Mouse (Mus musculus): ENCODE results near the gene Zfp619. TPM values are rescaled to one million over a fixed set of nuclear protein-coding genes. Genes with fewer than 3 reads are reported as not detected.
A peak's percentile ranks its signal among the peaks of the same experiment; 100 is the strongest.

The Zfp619 gene
- 2.2 and 2.4 TPM in 2 replicates for polyA plus RNA-seq (2015; fragmentation: Nextera tagmentation; extraction: Ambion mirVana)

- H3K4me3 ChIP-seq = peak within 1 kb of the TSS; percentile 60
- peak; percentile 99 for ATAC-seq (ENCODE audit: low FRiP score, low read depth)
- no peaks in the 10 kb centered on the region for H3K4me1 ChIP-seq
- H3K27ac ChIP-seq = peak within 1 kb of the TSS; percentile 97
- no peaks in the 10 kb centered on the region for H3K27me3 ChIP-seq
- peak within 1 kb of the TSS; percentile 62 for H3K4me2 ChIP-seq (replicated peaks)
- H3K9me3 ChIP-seq = peaks cover 6% of the 10 kb centered on the region; the same call in 1 of the 2 replicates
- under 1% methylated on average over 43 of the region's 43 CpGs for WGBS
- H3K36me3 ChIP-seq = no peaks in the 10 kb centered on the region
- peak within 1 kb of the TSS; percentile 80 for H3K9ac ChIP-seq
Measured at GRCm38 (mm10) chr7:39517616-39518177, at the start of gene Zfp619. Gene Zfp619 (plus strand): TSS chr7:39517766.

GRCm38 (mm10) chr7:39479013-39479412 is 38.6 kb upstream of the Zfp619 start:
- WGBS = 92% methylated on average over 2 of the region's 2 CpGs
- Histone ChIP-seq H3K9me3 (peaks cover 11% of the 10 kb centered on the region), H3K4me1 (no peaks in the 10 kb centered on the region), H3K27me3 (no peaks in the 10 kb centered on the region), H3K9ac (no peak overlapping the region), H3K27ac (no peak overlapping the region), H3K4me2 (replicated peaks) (no peak overlapping the region), H3K4me3 (no peak overlapping the region), H3K36me3 (peaks cover 36% of the 10 kb centered on the region)
- no peak for ATAC-seq (ENCODE audit: low FRiP score, low read depth)

- Histone ChIP-seq H3K27ac (no peak overlapping the region), H3K4me3 (no peak overlapping the region), H3K36me3 (no peaks in the 10 kb centered on the region), H3K27me3 (no peaks in the 10 kb centered on the region), H3K4me1 (no peaks in the 10 kb centered on the region), H3K9ac (no peak overlapping the region), H3K9me3 (no peaks in the 10 kb centered on the region), H3K4me2 (replicated peaks) (no peak overlapping the region)
- 55% methylated on average over 6 of the region's 6 CpGs for WGBS
- no peak for ATAC-seq (ENCODE audit: low FRiP score, low read depth)
Measured at GRCm38 (mm10) chr7:39484384-39484783, 33.2 kb upstream of the Zfp619 start.

GRCm38 (mm10) chr7:39487159-39487853 is 30.3 kb upstream of the Zfp619 start:
- H3K36me3 ChIP-seq = no peaks in the 10 kb centered on the region
- H3K27me3 ChIP-seq = no peaks in the 10 kb centered on the region
- no peaks in the 10 kb centered on the region for H3K4me1 ChIP-seq
- H3K9me3 ChIP-seq = no peaks in the 10 kb centered on the region
- peak; percentile 92 for ATAC-seq (ENCODE audit: low FRiP score, low read depth)
- H3K27ac ChIP-seq = no peak overlapping the region; the same call in 1 of the 2 replicates
- H3K4me3 ChIP-seq = peak overlapping the region; percentile 60
- 20% methylated on average over 20 of the region's 23 CpGs for WGBS
- H3K9ac ChIP-seq = peak overlapping the region; percentile 80
- H3K4me2 ChIP-seq (replicated peaks) = peak overlapping the region; percentile 69

DNA sequence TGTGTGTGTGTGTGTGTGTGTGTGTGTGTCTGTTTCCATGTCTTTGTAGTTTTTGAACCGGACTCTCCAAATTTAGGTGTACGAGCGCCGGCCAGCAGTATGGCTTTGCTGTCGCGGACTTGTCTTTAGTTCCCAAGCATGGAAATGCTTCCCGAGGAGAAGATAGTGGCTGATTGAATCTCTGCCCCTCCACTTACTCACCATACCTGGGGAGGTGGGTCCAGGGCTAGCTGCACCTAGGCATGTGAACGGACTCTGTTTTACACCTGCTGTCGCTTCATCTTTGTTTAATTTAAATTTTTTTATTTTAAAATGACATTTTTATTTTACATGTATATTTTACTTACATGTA is 29.7 kb upstream of the Zfp619 start:
- Histone ChIP-seq H3K4me3 (peak overlapping the region; percentile 60), H3K36me3 (no peaks in the 10 kb centered on the region), H3K27me3 (no peaks in the 10 kb centered on the region), H3K27ac (no peak overlapping the region), H3K9me3 (no peaks in the 10 kb centered on the region), H3K4me2 (replicated peaks) (peak overlapping the region; percentile 69), H3K9ac (peak overlapping the region; percentile 80), H3K4me1 (no peaks in the 10 kb centered on the region)
- 35% methylated on average over 9 of the region's 9 CpGs for WGBS
- ATAC-seq (ENCODE audit: low FRiP score, low read depth) = no peak

GRCm38 (mm10) chr7:39494646-39495045 is 22.9 kb upstream of the Zfp619 start:
- peaks cover 43% of the 10 kb centered on the region for H3K36me3 ChIP-seq
- H3K9ac ChIP-seq = no peak overlapping the region
- no peak for ATAC-seq (ENCODE audit: low FRiP score, low read depth)
- peaks cover 22% of the 10 kb centered on the region for H3K9me3 ChIP-seq
- WGBS = 85% methylated on average over 3 of the region's 3 CpGs
- no peak overlapping the region for H3K4me3 ChIP-seq
- no peak overlapping the region for H3K27ac ChIP-seq
- H3K27me3 ChIP-seq = no peaks in the 10 kb centered on the region
- H3K4me2 ChIP-seq (replicated peaks) = no peak overlapping the region
- no peaks in the 10 kb centered on the region for H3K4me1 ChIP-seq

DNA sequence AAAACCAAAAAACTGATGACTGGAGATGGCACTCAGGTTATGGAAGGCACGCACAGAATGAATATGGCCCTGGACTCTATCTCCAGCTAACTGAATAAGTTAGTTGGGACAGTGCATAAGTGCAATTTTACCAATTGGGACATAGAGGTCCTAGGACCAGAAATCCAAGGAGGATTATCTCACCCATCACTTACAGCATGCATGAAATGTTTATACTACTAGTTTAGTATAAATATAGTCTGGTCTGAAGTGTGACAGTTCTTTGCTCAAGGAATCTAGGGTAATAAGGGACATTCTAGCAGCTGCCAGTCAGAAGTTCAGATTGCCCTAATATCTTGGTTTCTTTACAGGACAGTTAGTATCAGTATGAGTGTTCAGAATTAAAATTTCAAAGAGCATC is 13.5 kb upstream of the Zfp619 start:
- ATAC-seq (ENCODE audit: low FRiP score, low read depth) = no peak
- peaks cover 9% of the 10 kb centered on the region for H3K36me3 ChIP-seq
- H3K4me1 ChIP-seq = no peaks in the 10 kb centered on the region
- H3K27me3 ChIP-seq = no peaks in the 10 kb centered on the region
- no peak overlapping the region for H3K4me3 ChIP-seq
- H3K27ac ChIP-seq = no peak overlapping the region
- no peak overlapping the region for H3K9ac ChIP-seq
- no peak overlapping the region for H3K4me2 ChIP-seq (replicated peaks)
- 97% methylated on average over 1 of the region's 1 CpGs for WGBS
- H3K9me3 ChIP-seq = peaks cover 9% of the 10 kb centered on the region; the same call in 1 of the 2 replicates

DNA sequence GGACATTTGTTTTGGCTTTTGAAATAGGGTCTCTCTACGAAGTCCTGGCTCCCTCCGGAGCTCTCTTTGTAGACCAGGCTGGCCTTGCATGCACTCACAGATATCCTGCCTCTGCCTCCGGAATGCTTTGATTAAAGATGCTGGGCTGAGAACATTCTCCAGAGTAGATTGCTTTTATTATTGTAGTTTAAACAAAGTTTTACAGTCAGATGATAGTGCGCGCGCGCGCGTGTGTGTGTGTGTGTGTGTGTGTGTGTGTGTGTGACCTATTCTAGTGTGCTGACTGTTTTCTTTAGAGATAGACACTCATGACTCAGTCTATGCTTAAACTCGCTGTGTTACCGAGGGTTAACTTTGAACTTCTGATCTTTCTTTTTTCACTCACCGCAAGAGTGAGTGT is 796 bp downstream of the Zfp619 start:
- H3K9ac ChIP-seq = no peak overlapping the region
- no peak for ATAC-seq (ENCODE audit: low FRiP score, low read depth)

DNA sequence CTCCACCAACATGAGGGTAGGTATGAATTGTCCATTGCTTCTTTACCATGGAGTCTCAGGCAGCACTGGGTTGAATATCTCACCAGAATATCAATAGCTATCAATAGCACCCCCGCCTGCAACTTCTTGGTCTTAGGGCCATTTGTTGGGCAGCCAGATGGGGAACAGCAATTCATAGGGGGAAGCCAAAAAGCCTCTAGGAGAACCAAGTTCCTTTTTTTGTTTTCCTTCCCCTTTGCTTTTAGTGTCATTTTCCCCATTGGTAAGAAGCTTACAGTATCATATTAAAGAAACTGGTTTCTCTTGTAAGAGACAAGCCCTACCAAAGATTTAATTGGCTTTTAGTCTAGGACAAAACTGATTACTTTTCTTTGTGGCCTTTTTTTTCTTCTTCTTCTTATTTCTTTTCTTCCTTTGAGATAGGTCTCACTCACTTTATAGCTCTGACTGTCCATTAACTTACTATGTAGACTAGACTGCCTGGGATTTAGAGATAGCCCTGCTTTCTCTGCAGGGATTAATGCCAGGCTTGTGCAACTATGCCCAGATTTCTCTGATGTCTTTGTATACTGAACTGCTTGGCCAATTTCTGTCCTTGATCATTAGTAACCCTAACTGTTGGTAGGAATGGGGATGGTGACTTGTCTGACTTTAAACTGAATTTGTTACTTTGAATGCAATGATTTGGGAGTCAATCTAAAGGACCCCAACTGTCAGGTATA is 6.3 kb downstream of the Zfp619 start:
- Histone ChIP-seq H3K9me3 (no peaks in the 10 kb centered on the region), H3K27me3 (no peaks in the 10 kb centered on the region), H3K27ac (no peak overlapping the region), H3K4me3 (no peak overlapping the region), H3K4me2 (replicated peaks) (no peak overlapping the region), H3K4me1 (no peaks in the 10 kb centered on the region), H3K9ac (no peak overlapping the region), H3K36me3 (no peaks in the 10 kb centered on the region)
- 94% methylated on average over 1 of the region's 1 CpGs for WGBS
- ATAC-seq (ENCODE audit: low FRiP score, low read depth) = no peak

More for the DNA sequence above, 796 bp downstream of the Zfp619 start:
- Histone ChIP-seq H3K27me3 (no peaks in the 10 kb centered on the region), H3K27ac (no peak overlapping the region), H3K4me3 (peak overlapping the region; percentile 60), H3K9me3 (peaks cover 6% of the 10 kb centered on the region; the same call in 1 of the 2 replicates), H3K36me3 (no peaks in the 10 kb centered on the region), H3K4me1 (no peaks in the 10 kb centered on the region), H3K4me2 (replicated peaks) (peak overlapping the region; percentile 62)
- WGBS = 89% methylated on average over 12 of the region's 12 CpGs

DNA sequence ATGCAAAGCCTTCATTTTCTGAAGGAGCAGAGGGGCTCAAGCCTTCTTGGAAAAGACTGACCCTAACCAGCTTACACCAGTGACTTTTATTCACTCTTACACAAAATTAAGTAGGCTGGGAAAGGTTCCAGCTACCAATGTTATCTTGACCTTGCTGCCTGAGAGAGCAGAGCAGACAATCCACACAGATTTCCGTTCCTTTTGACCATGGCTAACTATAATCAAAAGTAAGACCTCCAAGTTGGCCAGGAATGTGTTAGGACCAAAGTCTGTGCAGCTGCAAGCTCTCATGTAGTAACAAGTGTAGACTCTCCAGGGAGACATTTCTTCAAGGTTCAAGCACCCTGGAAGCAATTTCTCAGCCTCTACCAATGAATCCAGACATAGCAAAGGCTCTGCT is 25.6 kb downstream of the Zfp619 start:
- 76% methylated on average over 1 of the region's 1 CpGs for WGBS

GRCm38 (mm10) chr7:39544242-39545111 is 26.9 kb downstream of the Zfp619 start:
- H3K4me3 ChIP-seq = peak overlapping the region; percentile 60
- H3K4me2 ChIP-seq (replicated peaks) = peak overlapping the region; percentile 69
- ATAC-seq (ENCODE audit: low FRiP score, low read depth) = peak; percentile 97
- under 1% methylated on average over 43 of the region's 43 CpGs for WGBS
- H3K27me3 ChIP-seq = no peaks in the 10 kb centered on the region
- no peaks in the 10 kb centered on the region for H3K36me3 ChIP-seq
- peak overlapping the region; percentile 93 for H3K27ac ChIP-seq
- H3K9me3 ChIP-seq = no peaks in the 10 kb centered on the region
- peak overlapping the region; percentile 86 for H3K9ac ChIP-seq
- H3K4me1 ChIP-seq = peaks cover 5% of the 10 kb centered on the region; the same call in 1 of the 2 replicates

More for the DNA sequence above, 25.6 kb downstream of the Zfp619 start:
- H3K4me3 ChIP-seq = no peak overlapping the region
- H3K27ac ChIP-seq = no peak overlapping the region
- H3K4me1 ChIP-seq = peaks cover 3% of the 10 kb centered on the region; the same call in 1 of the 2 replicates
- H3K9me3 ChIP-seq = no peaks in the 10 kb centered on the region
- H3K36me3 ChIP-seq = peaks cover under 1% of the 10 kb centered on the region; the same call in 1 of the 2 replicates
- no peak overlapping the region for H3K9ac ChIP-seq
- H3K4me2 ChIP-seq (replicated peaks) = no peak overlapping the region
- no peaks in the 10 kb centered on the region for H3K27me3 ChIP-seq
- ATAC-seq (ENCODE audit: low FRiP score, low read depth) = no peak

Measured in limb, embryonic 13.5 days (tissue).